Mouse (Mus musculus) macrophage (primary cell): ENCODE measurements at regions not wholly inside any gene's neighbourhood (a gene's known extent, or its start where the extent isn't known, plus 50 kb on each side); places are given as distances from the start of the nearest gene placed in this dataset.
"Not testable (repeated sequence)": the region's sequence is repeated elsewhere in the genome, so short reads cannot be mapped to it uniquely, and the experiment has no call there.

Source experiments
- H3K27ac ChIP-seq: fragments of 350-480 bp; formaldehyde crosslinking; 2 replicates; pipeline ENCODE4 v1.9.0; 2021
- H3K36me3 ChIP-seq: fragments of 350-480 bp; formaldehyde crosslinking; 2 replicates; pipeline ENCODE4 v1.9.0; 2021; ENCODE audit errors: inconsistent target
- H3K4me3 ChIP-seq: fragments of 350-480 bp; formaldehyde crosslinking; 2 replicates; pipeline ENCODE4 v1.9.0; 2021; ENCODE audit errors: inconsistent target
- H3K79me2 ChIP-seq: fragments of 350-480 bp; formaldehyde crosslinking; 2 replicates; pipeline ENCODE4 v1.9.0; 2021; ENCODE audit errors: inconsistent target
- WGBS: methylation state at CpG from one replicate; pipeline ENCODE4 v1.1.7; 2026; ENCODE audit warnings: inconsistent platforms; ENCODE audit not compliant: missing documents; 5-methylcytosine and 5-hydroxymethylcytosine counted together

DNA sequence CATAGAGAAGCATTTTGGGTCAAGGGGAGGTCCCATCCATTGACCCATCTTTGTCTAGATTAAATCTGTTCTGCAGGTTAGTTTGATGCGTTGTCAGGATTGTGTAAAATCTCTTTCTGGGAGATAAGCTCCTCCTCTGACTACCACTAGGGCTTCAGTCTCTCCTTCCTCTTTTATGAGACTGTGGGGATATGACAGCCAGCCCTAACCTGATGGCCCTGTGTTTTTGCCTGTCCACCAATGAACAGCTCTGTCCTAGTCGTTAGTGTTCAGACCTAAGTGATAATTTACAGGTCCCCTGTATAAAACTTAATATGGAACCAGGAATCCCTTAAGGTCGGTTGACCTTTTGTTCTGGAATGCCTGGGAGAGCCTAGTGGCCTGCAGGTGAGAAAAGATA, 140.9 kb upstream of the Teddm2 start:
- H3K36me3 ChIP-seq: no peaks in the 10 kb centered on the region
- H3K4me3 ChIP-seq: no peak overlapping the region
- H3K27ac ChIP-seq: no peak overlapping the region
- H3K79me2 ChIP-seq: no peaks in the 10 kb centered on the region
- WGBS: 54% methylated on average over 3 of the region's 3 CpGs

DNA sequence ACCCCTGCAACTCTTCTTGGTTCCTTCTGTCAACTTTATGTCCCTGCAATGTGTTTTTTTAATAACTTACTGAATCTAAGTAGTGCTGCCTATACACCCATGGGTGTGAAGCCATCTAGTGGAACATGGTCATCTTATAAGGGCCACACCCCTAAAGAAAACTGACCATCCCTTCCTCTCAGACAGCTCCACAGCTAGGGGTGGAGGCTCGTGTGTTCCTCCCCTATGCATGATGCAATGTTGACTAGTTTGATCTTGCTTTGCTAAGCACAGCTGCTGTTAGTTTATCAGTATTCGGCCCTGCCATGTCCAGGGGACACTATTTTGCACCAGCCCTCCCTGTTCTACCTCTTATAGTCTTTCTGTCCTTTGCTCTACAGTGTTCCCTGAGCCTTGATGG, 142.9 kb upstream of the Teddm2 start:
- 73% methylated on average over 2 of the region's 2 CpGs for WGBS
- Histone ChIP-seq H3K79me2 (no peaks in the 10 kb centered on the region), H3K27ac (no peak overlapping the region), H3K4me3 (no peak overlapping the region), H3K36me3 (no peaks in the 10 kb centered on the region)

- WGBS: 96% methylated on average over 4 of the region's 4 CpGs
- no peak overlapping the region for H3K4me3 ChIP-seq
- H3K79me2 ChIP-seq: no peaks in the 10 kb centered on the region
- H3K36me3 ChIP-seq: no peaks in the 10 kb centered on the region
- no peak overlapping the region for H3K27ac ChIP-seq
Observed at GRCm38 (mm10) chr1:154044712-154045111, 144.7 kb upstream of the Teddm2 start.

DNA sequence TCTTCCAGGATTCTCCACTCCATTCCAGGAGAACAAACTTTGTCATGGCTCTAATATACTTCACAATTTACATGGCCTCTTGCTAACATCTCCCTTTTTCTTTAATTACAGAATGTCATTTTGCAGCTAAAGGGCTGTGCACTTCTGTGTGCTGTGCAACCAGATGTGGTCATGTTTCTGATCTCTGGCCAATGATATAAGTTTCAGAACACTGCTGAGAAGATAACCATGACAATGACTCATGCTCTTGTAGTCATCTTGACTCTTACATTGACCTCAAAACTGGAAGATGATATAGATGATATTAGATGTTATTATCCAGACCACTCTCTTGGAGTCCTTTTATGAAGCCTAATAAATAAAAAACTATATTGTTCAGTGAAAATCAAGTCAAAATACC, 145.9 kb upstream of the Teddm2 start:
- no peak overlapping the region for H3K4me3 ChIP-seq
- H3K79me2 ChIP-seq: no peaks in the 10 kb centered on the region
- H3K27ac ChIP-seq: no peak overlapping the region
- H3K36me3 ChIP-seq: no peaks in the 10 kb centered on the region

DNA sequence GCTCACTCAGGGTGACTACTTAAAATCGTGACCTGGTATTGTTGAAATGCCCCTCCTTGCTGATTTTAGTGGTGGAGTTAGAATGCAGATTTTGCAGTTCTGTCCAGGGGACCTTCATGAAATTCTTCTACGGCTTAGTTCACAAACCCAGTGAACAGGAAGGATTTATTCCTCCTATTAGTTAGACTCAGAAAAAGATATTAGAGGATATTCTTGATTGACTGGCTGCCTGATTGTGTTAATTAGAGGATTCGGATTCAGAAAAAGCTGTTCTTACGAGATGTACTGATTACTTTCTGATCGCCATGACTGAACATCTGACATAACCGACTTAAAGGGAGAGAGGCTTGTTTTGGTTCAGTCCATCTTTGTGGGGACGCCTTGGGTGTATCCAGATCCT, 147.3 kb upstream of the Zfp648 start:
- WGBS: 99% methylated on average over 7 of the region's 7 CpGs
- H3K36me3 ChIP-seq: no peaks in the 10 kb centered on the region
- H3K27ac ChIP-seq: no peak overlapping the region
- H3K4me3 ChIP-seq: no peak overlapping the region
- no peaks in the 10 kb centered on the region for H3K79me2 ChIP-seq

DNA sequence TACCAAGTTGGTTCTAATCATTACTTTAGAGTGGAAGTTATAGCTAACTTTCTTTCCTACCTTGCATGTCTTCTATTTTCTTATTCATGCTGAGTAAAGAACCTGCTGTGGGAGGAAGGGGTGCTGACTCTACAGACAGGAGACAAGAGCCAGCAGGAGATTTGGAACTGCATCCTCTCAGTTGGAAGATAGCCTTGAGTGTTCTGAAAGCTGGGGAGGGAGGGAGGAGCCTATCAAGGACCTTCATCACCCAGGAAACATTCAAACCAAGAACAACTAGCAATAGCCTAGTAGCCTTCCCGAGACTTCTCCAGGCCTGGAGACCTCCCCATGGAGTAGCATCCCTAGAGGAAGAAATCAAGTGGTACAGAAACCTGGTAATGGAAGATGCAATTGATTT, 146.1 kb upstream of the Zfp648 start:
- Histone ChIP-seq H3K4me3 (no peak overlapping the region), H3K27ac (no peak overlapping the region), H3K36me3 (no peaks in the 10 kb centered on the region), H3K79me2 (no peaks in the 10 kb centered on the region)
- 100% methylated on average over 1 of the region's 1 CpGs for WGBS

- not testable (repeated sequence) for H3K4me3 ChIP-seq, H3K36me3 ChIP-seq, H3K27ac ChIP-seq, H3K79me2 ChIP-seq
- WGBS: no CpG with 5 or more reads among the region's 2 CpGs
Observed at GRCm38 (mm10) chr1:154061397-154061796, 139.6 kb upstream of the Zfp648 start.

DNA sequence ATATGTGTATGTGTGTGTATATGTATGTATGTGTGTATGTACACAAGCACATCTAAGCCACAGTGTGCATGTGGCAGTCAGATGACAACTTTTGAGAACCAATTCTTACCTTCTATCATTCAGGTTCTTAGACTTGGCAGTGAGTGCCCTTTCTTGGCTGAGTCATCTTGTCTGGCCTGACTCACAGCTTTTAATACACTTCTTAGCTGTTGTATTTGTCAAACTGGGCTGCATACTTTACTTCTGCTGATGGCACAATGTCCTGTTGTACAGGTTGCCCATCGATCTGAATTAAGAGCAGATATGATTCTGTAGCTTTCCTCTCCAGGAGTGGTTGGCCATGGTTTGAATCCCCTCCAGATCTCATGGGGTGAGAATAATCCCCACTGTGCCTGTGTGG, 139.1 kb upstream of the Zfp648 start:
- no peaks in the 10 kb centered on the region for H3K36me3 ChIP-seq
- H3K79me2 ChIP-seq: no peaks in the 10 kb centered on the region
- H3K27ac ChIP-seq: no peak overlapping the region
- WGBS: no CpG with 5 or more reads among the region's 1 CpGs
- H3K4me3 ChIP-seq: no peak overlapping the region

DNA sequence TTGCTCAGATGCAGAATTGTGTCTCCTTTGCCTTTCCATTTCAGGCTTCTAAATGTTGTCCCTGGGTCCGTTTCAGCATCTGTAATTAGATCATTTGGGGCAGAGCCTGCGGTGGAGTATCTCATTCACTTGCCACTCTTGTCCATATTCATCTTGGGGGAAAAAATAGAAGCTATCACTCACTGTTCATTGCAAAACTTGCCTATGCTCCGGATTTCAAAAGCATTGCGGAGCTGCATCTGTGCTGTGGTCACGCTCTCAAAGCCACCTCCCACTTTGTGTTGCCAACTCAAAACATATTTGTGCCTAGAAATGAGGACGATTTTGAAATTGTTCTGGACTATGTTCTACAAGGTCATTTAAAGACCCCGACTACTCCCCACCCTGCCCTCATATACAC, 138.3 kb upstream of the Zfp648 start:
- H3K79me2 ChIP-seq: no peaks in the 10 kb centered on the region
- no peak overlapping the region for H3K4me3 ChIP-seq
- 42% methylated on average over 7 of the region's 7 CpGs for WGBS
- no peak overlapping the region for H3K27ac ChIP-seq
- no peaks in the 10 kb centered on the region for H3K36me3 ChIP-seq

- H3K4me3 ChIP-seq: no peak overlapping the region
- no peaks in the 10 kb centered on the region for H3K36me3 ChIP-seq
- 93% methylated on average over 5 of the region's 5 CpGs for WGBS
- H3K79me2 ChIP-seq: no peaks in the 10 kb centered on the region
- no peak overlapping the region for H3K27ac ChIP-seq
Observed at GRCm38 (mm10) chr1:154064633-154065032, 136.4 kb upstream of the Zfp648 start.

DNA sequence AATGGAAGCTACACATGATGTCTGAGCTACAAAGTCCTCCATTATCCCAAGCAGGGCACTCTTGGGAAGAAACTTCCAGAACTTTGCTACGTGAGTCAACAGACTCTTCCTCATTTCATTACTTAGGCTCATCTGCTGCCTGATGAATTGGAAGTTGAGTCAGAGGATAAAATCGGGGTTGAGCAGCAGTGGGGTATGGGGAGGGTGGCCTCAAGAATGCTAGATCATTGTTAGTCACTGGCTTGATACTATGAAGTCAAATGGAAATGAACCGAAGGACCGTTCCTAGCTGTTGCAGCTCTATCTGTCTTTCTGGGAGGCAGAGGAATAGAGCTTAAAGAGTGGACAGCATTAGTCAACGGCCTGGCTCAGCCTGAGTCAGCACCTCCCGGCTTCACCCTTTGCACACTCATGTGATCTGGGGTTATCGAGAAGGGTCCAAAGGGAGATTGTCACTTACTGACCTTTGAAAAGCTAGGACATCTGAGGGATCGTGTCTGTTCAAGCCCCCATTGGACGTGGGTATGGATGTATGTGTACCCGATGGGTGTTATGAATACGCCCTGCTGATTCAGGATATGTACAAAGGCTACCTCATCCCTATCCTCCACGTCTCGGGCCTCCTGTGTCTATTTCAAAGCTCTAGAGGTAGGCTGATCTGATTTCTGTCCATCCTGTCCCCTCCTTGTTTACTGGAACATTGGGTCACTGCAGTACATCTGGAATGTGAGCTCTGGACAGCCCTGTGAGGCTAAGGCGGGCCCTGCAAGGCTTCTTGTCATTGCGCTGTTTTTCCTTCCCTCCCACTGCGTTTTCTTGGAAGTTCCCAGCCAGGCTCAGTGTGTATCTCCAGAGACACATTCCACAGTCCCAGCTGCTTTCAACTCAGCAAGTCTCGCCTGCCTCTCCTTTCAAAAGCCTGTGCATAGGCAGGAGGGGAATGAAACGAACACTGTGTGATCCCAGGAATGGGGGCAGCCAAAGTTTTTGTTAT, 135.4 kb upstream of the Zfp648 start:
- H3K36me3 ChIP-seq: no peaks in the 10 kb centered on the region
- no peaks in the 10 kb centered on the region for H3K79me2 ChIP-seq
- no peak overlapping the region for H3K4me3 ChIP-seq
- WGBS: 84% methylated on average over 18 of the region's 18 CpGs
- H3K27ac ChIP-seq: no peak overlapping the region

- H3K36me3 ChIP-seq: no peaks in the 10 kb centered on the region
- H3K4me3 ChIP-seq: no peak overlapping the region
- H3K27ac ChIP-seq: no peak overlapping the region
- no CpG with 5 or more reads among the region's 1 CpGs for WGBS
- H3K79me2 ChIP-seq: no peaks in the 10 kb centered on the region
Observed at GRCm38 (mm10) chr1:154067856-154068255, 133.1 kb upstream of the Zfp648 start.

- Histone ChIP-seq H3K27ac (no peak overlapping the region), H3K79me2 (no peaks in the 10 kb centered on the region), H3K4me3 (no peak overlapping the region), H3K36me3 (no peaks in the 10 kb centered on the region)
- 100% methylated on average over 1 of the region's 1 CpGs for WGBS
Observed at GRCm38 (mm10) chr1:154074270-154074669, 126.7 kb upstream of the Zfp648 start.

DNA sequence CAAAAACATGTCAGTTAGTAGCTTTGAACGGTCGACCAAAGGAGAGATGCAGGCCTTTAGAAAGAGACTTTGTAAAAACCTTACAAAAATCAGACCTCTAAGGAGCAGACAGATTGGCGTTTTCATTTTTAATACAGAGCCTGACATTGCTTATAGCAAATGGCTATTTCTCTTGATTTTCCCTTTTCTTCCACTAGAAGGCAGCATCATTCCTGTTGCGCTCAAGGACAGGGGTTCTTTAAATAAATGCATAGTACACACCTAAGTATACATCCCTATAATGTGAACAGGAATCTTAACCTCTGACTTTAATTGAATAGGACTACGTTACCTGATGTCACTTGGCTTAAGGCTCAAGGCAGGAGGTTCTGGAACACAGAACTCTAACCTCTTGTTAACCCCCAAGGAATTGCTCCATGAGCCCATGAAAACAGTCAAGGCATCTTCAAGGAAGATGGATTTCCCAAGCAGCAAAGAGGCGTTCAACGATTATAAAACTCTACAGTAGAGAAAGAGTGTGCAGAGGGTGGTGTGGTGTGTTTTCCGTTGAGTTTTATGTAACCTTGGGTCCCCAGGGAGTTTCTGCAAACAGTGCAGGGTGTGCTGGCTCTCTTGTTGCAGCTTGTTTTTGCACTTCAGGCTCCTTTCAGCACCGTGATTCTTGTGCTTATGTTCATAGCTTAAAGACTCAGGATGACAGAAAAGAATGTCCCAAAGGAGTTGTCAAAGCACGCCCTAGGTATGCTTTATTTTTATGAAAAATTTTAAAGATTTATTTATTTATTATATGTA, 124.1 kb upstream of the Zfp648 start:
- WGBS: 65% methylated on average over 10 of the region's 10 CpGs
- Histone ChIP-seq H3K79me2 (no peaks in the 10 kb centered on the region), H3K27ac (no peak overlapping the region), H3K36me3 (no peaks in the 10 kb centered on the region), H3K4me3 (no peak overlapping the region)
